Mouse (Mus musculus): Measurements from ENCODE around the gene Card14.
"Not testable (repeated sequence)": the region's sequence is repeated elsewhere in the genome, so short reads cannot be mapped to it uniquely, and the experiment has no call there.

The Card14 gene

DNA sequence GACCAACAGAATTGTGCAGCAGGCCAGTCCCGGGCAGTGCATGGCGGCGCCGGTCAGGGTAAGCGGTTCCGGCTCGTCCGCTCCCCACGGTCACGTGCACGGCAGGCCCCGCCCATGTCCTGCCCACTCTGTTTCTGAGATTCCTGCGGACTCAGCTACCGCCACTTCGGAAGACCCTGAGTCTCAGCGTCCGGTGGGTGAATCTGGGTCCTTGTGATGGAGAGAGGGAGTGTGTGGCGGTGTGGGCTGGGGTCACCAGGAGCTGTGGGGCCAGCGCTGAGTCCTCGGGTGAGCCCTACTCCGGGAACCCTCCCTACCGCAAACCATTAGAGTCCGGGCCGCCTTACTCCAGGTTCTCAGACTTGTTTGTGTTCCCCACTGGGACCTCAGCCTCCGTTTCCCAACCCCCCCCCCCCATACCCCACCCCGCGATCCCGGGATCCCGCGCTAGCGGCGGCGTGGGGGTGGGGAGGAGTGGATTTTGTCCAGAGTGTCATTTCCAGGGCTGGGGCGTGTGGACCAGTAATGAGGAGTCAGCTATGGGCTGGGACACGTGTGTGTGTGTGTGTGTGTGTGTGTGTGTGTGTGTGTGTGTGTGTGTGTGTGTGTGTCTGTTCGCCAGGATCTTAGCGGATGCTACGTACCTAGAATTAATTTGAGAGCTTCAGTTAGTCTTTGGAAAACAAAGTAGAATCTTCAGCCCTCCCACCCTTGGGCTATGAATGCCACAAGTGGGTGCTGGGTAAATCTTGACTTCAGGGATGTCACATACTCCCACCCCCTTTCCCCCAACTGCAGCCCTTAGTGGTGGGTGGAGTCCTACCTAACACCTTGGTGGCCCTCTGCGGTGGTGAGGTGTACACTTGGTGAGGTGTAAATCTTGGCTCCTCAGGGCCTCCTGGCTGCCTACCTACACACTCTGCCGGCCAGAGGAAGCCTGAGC is 48.1 kb downstream of the Card14 start, which contains the start of the genes Sgsh and Slc26a11:
Gene Sgsh (minus strand): TSS at position 94 of the 943 bp plus-strand sequence.
Gene Slc26a11 (plus strand): TSS at position 115 of the 943 bp plus-strand sequence.
- in situ Hi-C loops (cut with MboI) = no loop called here

DNA sequence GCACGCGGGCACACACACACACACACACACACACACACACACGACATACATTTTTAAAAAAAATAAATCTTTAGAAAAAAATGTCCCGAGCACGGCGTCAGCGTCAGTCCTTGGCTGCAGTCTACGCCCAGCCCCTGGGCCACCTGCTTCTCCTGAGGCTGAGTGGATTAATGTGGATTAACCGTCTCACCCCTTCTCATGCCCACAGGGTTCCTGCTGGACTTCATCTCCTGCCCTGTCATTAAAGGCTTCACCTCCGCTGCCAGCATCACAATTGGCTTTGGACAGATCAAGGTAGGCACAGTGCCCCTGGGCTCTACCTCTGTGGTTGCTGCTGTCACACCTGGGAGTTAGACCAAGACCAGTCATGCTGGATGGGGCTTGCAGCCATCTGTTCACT is 51.5 kb downstream of the Card14 start:
- in situ Hi-C loops (cut with MboI) = no loop called here

DNA sequence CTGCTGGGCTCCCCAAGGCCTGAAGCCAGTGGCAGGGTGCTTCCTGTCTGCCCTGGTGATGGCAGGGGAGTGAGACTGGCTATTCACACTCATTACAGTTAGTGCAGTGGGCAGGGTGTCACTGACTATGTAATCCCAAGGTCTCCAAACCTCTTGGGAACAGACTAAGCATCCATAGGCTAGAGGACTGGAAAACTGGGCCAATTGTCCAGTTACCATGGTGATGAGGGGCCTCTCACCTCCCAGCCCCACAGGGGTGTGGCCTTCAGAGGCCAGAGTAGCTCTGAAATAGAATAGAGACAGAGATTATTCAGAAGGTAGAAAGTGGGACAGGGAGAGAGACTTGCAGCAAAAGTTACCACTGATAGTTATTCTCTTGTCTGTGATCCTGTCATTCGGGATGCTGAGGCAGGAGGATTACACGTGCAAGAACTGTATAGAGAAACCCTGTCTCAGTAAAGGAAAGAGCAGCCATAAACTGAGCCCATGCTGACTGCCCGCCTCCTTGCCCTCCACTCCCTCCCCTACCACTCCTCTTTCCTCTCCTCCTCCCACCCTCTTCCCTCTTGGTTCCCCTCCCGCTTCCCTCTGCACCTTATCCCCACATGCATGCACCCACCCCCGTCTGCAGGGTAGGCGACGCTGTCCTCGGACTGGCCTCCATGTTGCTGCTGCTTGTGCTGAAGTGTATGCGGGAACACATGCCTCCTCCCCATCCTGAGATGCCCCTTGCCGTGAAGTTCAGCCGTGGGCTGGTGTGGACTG is 55.4 kb downstream of the Card14 start:
- in situ Hi-C loops (cut with MboI) = no loop called here

DNA sequence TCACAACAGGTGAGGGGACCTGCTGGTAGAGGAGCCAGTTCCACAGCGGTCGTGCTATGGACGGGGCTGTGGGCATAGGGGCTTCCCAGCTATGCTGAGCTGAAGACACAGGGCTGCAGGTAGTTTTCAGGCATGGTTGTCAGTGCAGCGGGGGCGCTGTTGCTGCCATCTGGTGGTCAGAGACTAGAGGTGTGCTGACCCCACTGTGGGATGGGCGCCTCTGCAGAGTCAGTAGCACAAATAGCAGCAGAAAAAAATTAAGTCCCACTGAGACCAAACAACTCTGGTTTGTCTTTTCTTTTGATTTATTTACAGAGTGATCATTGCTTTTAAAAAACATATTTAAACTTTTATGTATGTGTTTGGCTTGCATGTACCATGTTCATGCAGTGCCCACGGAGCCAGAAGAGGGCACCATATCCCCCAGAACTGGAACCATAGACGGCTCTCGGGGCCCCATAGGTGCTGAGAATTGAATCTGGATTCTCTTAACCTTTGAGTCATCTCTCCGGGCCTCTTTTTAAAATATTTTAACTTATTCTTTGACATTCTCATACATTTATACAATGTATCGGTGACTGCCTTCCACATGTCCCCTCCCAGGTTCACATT is 56.1 kb downstream of the Card14 start:
- in situ Hi-C loops (cut with MboI) = no loop called here

DNA sequence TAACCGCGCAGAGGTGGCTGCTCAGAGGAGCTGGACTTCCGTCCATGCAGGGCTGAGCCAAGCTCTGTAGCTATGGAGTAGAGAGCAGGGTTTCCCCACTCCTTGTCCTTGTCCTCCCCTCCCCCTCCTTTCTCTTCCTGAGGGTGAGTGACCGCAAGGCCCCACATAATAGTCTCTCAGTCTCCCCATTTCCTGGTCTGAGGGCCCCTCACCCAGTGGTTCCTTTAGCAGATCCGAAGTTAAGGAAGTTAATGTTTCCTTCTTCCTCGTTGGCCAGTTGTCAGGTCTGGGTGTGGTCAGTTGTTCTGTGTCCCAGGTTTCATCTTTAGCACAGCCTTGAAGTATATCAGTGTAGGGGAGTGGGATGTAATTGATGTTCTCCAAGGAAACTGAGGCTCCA is 67.9 kb downstream of the Card14 start:
- in situ Hi-C loops (cut with MboI) = no loop called here

DNA sequence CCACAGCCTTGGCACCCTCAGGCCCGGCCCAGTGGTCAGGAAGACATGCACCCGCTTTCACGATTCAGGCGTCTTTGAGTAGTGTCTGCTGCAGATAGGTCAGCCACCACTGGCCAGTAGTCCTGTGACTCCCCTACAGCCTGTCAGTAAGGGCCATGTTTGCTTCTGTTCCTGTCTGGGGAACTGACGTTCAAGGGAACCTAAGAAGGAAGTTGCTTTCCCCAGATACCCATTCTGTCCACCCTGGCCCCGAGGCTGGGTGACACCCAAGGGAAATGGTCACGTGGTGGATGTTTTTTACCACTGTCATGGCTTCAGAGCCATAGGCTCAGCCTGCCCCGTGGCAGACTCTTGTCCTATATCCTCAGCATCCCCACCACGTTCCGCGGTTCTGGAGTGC is 69.8 kb downstream of the Card14 start:
- in situ Hi-C loops (cut with MboI) = no loop called here

DNA sequence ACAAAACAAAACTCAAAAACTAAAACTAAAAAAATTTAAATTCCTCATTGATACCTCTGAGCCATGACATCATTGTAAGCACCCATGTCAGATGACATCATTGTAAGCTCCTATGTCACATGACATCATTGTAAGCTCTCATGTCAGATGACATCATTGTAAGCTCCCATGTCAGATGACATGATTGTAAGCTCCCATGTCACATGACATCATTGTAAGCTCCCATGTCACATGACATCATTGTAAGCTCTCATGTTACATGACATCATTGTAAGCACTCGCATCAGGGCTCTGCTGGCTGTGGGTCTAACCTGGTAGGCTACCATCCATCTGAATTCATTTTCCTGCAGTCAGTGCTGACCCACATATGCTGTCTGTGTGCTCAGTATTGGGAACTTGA is 71.0 kb downstream of the Card14 start:
- in situ Hi-C loops (cut with MboI) = no loop called here

DNA sequence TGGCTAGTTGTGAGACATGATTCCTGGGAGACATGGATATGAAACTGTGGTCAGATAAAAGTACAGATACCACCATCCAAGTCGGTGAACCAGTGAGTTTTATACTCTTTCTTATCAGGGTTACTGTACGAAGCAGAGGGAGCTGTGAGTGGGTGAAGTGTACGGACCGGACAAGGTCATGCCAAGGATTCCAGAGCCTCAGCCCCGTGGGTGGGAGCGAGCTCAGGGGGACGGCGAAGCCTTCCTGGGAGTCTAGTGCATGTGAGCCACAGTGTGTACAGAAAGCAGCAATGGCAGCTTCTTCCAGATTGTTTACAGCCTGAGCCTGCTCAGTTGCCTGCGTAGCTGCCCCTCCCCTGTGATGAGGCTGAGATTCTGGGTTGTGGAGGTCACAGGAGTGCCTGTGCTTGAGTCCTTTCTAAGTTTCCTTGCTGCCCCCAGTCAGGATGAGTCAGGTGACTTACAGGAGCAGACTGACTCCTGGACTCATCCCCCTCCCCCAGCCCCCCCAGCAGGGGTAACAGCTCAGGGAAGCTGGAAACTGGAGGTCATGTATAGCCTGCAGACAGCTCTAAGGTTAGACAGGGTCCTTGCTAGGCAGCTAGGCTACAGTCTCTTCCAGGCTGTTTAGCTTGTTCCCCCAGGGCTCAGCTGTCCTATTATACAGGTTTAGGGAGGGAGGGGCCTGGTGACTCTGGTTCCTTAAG is 74.2 kb downstream of the Card14 start:
- in situ Hi-C loops (cut with MboI) = no loop called here

DNA sequence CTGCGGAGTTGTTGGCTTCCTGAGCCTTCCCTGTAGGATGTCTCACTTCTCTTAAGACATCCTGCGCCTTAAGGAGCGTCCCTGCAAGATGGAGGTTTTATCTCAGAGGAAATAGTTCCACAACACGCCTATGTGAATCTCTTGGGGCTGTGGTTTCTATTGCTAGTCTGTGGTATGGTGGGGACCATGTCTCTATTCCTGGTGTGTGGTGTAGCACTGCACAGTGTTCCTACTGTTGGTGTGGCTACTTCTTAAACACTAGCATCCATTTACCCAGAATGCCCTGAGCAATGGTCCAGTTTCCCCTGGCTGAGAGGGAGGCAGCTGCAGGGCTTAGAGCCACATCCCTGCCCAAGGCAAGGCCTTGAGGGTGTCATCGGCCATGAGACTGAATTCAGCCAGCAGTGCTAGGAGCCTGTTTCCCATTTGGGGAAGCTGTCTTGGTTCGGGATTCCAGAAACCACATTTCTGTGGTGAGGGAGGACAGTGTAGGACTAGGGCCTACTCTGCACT is 74.8 kb downstream of the Card14 start:
- in situ Hi-C loops (cut with MboI) = no loop called here

DNA sequence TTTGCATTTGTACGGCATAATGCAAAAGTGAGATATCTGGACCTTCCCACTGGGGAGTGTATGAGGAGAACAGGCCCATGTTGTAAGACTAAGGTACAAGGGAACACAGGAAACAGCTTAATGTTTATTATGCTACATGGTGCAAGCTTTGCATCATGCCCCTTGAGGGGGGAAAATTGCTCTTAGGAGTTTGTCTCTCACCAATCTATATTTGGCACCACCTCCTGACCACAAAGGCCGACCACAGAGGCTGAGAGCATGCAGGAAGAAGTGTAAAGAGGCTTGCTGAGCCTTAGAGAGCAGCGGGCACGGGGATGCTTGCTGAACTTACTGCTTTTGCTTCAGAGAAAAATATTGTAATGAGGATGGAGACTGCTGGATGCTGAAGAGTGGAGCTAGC is 77.3 kb downstream of the Card14 start:
- in situ Hi-C loops (cut with MboI) = no loop called here

DNA sequence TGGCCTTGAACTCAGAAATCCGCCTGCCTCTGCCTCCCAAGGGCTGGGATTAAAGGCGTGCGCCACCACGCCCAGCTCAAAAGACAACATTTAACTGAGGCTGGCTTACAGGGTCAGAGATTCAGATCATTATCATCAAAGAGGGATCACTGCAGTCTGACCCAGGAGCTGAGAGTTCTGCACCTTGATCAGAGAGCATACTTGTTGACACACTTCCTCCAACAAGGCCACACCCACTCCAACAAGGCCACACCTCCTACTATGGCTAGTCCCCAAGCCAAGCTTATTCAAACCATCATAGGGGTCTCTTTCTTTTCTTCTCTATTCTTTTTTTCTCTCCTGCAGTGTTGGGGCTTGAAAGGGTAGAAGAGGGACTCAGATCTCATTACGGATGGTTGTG is 78.7 kb downstream of the Card14 start:
- in situ Hi-C loops (cut with MboI) = no loop called here

DNA sequence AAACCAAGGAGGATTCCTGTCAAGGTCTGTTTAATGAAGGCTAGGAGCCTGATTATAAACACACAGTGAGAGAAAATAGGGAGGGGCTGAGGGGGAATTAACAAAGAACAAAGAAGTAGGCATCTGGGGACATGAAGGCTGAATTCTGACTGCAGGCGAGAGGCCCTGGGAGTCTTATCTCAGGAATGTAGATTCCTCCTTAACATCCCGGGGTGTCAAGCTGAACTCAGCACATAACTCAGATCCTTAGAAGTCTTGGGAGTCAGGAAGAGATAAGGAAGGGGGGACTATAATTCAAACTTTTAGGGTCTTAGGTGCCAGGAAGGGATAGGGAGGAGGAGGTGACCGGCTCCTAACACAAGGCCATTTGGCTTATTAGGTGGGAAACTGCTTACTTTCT is 79.7 kb downstream of the Card14 start:
- in situ Hi-C loops (cut with MboI) = not testable (repeated sequence)

DNA sequence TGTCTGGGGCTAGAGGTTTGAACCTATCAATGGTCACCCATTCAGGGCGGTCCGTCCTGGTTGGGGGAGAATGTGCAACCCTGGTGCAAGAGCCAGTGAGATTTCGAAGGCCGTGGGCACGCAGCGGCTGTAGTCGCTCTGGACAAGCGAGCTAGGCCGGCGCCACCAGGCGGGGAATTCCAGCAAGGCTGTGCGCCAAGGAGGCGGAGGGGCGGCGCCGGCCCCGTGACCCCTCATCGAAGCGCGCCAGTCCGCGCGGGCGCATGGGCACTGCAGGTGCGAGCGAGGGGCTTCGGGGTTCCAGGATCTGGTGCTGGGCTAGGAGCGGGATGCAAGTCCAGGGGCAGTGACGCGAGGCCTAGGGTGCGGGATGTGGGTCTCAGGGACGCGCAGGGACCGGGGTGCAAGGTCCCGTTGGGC is 82.3 kb downstream of the Card14 start:
- in situ Hi-C loops (cut with MboI) = no loop called here

DNA sequence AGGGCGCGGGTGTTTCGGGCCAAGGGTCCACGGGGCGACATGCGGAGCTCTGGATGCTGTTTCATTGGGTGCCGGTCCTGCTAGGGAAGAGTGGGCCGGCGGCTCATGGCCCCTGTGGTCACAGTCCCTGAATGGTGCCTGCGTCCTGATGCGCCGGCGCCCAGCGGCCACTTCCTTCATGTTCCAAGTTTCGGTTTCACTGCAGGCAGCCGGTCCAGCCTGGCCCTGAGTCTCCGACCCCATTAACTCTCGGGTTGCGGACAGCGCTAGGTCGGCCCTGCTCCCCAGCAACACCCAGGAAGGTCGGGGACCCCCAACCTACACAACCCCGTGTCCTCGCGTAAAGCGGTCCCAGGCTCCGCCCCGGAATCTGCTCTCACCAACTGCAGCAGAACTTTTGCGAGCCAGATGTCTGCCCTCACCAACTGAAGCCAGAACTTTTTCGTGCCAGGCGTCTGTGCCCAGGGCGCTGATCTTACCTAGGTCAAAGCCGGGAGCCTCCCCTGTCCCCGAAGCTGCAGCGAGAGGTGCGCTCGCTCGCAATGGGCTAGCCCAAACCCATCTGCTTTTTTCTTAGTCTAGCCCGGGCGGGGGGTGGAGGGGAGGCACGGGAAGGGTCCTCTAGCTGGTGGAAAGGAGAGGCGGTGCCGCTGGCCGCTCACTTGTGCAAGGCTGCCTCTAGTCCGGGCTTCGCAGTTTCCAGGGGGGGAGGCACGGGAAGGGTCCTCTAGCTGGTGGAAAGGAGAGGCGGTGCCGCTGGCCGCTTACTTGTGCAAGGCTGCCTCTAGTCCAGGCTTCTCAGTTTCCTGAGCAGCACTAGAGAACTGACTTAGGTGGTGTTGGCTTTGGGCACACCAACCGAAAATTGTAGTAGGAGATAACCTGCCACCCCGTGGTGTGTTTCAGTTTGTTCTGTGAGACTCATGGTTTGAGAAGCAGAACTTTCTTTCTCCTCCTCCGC is 83.0 kb downstream of the Card14 start:
- in situ Hi-C loops (cut with MboI) = no loop called here

DNA sequence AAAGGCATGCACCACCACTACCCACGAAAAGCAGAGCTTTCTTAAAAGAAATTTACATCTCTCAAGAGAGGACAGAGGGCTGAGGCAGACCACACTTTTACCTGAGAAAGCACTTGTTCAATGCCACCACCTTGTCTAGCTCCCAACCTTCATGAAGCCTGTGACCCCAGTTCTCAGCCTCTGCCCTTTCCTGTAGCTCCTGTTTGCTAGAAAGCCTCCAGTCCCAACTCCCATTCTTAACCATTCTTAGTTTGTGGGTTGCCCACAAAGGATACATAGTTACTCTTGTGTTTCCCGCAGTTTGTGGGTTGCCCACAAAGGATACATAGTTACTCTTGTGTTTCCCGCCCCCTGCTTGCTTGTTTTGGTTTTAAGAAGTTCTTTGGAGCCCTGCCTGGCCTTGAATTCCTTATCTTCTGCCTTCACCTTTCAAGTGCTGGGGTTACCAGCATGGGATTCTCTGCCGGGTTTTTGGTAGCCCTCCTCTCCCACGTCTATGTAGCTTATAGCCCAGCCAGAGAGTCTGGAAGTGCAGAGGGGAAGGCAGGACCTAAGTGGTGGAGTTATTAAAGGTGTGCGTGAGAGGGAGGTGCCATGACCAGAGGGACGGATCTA is 83.9 kb downstream of the Card14 start:
- in situ Hi-C loops (cut with MboI) = no loop called here

DNA sequence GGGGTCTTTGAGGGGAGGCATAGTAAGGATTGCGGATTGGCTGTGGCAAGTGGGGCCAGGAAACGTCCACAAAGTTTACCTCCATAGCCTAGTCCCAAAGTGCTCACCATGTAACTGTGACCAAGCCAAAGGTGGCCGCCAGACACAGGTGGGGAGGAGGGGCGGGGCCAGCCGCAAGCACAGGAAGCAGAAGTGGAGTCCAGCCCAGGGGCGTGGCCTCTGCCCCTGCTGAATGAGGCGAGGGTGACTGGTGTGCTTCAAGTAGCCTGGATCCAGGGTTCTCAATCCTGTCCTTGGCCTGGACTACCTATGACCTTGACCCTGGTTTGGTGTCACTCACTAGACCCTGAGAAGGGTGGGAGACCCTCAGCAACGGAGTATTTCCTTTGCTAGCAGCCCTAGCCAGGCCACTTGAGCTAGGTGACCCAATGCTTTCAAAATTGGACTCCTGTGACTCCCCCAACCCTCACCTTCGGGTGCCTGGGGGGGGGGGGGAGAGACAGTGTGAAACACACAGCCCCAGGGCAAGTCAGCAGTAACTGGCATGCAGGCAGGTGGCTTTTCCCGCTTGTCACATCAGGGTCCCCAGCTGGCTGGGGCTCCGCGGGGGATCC is 84.5 kb downstream of the Card14 start:
- in situ Hi-C loops (cut with MboI) = no loop called here

DNA sequence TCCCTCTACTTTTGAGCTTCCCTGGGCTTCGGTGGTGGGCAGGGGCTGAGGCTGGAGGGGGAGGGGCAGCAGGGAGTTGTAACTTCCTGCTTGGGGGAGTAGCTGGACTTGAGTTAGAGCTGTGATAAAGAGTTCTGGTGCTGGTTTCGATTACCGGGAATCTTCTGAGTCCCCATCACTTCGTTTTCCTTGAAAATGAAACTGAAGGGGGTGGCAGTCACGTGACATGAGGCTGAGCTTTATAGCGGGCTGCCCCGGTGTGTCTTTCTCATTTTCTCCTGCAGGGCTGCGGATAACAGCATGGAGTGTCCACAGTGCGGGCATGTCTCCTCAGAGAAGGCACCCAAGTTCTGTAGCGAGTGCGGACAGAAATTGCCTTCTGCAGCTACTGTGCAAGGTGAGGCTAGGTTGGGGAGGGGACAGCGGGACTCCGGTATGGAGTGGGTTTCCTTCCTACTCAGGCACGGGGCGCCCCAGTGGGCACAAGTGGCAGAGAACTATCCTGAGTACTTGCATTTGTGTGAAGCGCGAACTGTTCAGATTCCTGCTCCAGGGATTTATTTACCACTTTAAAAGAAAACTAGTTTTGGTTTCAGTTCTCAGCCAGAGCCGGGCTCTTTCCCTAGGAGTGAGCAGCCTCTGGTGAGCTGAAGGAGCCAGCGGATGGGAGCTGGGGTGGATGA is 85.4 kb downstream of the Card14 start, which contains the start of gene Rnf213:
Gene Rnf213 (plus strand): TSS at position 301 of the 683 bp plus-strand sequence.
- in situ Hi-C loops (cut with MboI) = no loop called here

DNA sequence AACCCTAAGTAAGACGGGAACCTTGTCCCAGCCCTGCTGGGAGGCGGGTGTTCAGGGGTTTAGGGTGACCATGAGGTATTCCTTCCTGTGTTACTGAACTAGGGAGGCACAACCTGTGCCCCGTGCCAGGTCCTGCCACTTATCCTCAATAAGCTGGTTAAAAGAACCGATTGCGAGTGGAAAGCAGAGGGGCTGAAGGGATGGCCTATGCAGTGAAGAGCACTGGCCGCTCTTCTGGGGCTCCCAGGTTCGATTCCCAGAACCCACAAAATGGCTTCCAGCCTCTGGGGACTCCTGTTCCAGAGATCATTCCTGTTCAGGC is 85.9 kb downstream of the Card14 start:
- in situ Hi-C loops (cut with MboI) = no loop called here

DNA sequence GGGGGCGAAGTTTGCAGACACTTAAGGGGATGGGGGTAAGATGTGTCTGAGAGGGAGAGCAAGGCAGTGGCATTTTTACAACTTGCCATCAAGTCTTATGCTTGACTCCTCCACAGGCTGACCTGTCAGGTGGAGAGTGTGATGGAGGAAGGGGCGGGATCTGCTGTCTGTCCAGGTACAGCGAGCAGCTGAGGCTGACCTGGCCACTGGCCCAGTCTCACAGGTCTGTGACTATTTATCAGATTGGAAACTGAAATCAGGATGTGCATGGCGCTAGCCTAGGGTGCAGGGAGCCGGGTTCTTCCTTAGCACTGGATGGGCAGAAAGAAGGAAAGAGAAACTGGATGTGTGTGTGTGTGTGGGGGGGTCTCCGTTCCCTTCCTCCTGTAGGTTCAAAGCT is 86.6 kb downstream of the Card14 start:
- in situ Hi-C loops (cut with MboI) = no loop called here

Data from mature B cell (primary cell).